Mouse (Mus musculus): Measurements from ENCODE around the gene Dedd.

The Dedd gene

DNA sequence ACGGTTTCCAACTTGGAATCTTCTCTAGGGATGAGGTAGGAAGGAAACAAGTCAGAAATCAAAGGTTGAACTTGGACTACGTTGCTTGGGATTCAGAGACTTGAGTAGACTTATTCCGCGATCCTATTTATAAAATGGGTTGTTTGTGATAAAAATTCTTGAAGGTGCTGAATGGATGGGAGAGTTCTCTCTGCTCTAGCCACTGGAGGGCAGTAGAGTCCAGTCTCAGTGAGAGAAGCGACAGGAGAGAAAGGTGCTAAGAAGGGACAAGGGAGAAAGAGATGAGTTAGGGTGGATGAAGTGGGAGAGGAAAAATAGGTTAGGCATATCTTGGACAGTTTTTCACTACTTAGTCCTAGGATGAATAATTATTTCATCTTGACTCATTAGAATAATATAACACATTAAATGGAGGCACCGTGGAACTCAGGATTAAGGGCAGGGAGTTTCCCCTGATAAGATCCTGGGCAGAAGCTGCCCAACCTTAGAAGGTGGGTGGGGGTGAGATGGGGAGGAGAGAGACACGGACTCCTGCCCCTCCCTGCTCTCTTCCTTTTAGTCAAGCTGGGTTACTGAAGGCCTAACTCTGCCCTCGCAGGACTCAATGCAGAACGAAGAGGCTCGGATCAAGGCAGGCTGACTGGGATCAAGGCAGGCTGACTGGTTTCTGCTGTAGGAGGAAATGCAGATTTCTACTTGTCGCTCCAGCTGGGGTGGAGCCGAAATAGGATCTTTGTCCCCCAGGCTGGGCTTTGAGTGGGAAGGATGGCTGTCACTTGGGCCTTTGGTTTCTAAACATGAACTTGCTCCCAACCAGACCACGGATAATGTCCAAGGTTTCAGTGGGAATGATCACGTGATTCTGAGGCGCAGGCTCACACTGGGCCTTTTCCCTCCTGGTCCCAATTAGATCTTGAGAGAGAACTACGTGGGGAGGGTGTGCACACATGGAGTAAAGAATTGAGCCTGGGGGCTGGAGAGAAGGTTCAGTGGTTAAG, 32.5 kb downstream of the Dedd start:
- DNase-seq, result peak; percentile 76 to 85

DNA sequence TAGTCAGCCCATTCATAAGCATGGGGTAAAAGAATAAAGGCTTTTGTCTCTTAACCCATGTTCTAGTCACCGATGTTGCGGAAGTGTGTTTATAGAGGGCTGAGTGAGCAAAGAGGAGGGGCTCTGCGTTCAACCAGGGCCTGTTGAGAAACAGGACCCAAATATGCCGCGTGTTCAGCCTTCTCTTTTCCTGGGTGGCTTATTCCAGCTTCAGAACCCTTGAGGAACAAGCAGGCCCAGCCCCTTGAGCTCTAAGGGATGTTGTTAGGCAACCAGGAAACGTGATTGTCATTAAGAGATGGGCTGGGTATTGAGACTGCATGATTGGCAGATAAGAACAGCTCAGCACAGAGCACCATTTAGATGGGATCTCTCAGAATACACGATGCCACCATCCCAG, 37.0 kb downstream of the Dedd start:
- DNase-seq, result no peak

DNA sequence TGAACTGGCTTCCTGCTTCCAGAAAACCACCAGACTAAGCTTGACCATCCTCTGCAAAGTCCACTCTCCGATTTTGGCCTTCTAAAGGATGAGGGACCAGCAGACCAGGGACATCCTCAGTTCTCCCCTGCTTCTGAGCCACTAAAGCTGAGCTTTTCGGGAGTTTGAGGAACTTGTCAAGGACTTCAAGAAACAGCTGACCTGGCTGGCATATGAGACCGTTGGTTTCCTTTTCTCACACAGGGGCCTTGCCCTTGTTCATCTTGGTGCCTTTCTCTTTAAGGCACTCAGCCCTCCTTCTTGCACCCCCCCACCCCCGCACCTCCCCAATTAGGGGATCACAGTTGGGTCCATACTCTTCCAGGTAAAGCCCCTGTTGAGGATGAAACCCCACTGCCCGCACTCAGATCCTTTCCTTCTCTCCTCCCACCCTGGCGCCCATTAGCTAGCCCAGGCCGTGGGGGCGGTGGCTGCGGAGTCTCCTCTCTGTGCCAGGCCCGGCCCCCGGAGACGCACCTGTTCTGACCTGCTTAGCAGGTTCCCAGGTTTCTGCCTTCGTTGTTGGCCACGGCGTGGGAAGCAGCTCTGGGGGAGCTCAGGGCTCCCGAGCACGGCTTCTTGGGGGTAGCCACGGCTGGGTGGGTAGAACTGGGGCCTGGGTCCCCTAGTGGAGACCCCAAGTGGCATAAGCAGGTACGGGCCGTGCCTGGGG, 41.1 kb downstream of the Dedd start, which contains the start of gene Nectin4:
Nectin4 (plus strand) TSS at position 255 of the 712 bp plus-strand sequence.
- peak; percentile 55 to 73 for DNase-seq

DNA sequence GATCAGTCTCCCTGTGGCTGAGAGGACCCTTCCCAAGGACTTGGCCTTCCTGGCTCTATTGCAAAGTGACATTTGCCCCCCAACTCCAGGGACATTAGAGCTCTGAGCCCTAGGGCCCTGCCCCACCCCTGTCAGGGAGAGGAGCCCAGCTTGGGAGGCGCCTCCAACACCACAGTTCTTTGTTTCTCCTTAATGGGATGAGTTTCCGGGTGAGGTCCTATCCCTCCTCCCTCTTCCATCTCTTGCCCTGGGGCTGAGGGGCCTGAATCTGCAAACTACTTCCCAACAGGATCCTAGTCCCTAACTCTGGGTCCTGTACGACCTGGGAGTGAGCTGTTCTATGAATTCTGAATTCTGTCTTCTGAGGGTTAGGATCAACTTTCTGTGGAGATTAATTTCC, 43.9 kb downstream of the Dedd start:
- DNase-seq, result no peak

DNA sequence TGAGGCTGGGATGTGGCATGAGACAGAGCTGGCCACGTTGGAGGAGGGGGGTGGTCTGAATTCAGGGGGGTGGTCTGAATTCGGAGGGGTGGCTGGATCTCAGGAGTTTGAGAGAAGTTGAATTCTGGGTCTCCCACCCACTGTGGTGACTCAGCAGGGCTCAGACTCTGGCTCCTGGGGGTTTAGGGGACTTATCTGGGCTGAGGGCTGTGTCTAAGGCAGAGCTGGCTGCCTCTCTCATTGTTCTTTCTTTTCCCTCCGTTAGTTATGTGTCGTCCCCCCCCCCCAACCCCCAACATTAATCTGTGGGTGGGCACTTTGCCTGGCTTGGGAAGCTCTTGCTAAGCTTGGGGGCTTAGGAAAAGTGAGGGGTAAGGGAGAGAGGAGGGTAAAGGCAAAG, 45.0 kb downstream of the Dedd start:
- no peak for DNase-seq

DNA sequence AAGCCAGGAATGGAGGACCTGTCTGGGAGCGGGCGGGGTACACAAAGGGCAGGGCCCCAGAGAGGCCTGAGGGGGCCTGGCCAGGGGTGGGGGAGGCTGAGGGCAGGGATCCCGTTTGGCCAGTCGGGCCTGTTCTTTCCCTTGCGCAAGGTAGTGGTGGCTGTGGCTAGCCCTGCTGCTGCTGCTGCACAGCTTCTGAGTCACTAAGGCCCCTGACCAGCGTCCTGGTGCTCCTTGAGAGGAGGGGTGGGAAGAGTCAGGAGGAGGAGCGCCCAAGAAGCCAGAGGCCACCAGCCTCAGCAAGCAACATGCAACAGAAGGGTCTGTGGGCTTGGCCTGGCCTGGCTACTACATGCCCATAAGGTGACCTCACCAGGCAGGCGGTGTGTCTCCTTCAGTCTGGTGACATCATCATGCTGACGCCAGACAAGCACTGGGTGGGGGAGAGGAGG, 46.7 kb downstream of the Dedd start:
- no peak for DNase-seq

DNA sequence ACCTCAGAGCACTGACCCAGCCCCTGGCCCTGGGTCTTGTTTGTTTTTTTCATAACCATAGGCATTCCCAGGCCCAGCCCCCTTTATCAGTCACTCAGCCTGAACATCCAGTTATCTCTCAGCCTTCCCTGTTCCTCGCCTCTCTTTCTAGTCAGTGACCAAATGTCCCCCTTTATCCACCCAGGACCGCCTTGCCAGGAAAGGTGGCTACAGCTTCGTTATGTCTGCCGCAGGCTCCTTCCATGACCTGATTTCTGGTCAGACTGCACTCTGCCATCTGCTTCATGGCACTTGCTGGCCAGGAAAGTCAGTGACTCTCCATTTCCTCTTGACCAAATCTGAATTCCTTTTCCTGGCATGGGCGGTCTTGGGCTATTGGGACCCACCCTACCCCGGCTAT, 49.4 kb downstream of the Dedd start:
- DNase-seq, result no peak

DNA sequence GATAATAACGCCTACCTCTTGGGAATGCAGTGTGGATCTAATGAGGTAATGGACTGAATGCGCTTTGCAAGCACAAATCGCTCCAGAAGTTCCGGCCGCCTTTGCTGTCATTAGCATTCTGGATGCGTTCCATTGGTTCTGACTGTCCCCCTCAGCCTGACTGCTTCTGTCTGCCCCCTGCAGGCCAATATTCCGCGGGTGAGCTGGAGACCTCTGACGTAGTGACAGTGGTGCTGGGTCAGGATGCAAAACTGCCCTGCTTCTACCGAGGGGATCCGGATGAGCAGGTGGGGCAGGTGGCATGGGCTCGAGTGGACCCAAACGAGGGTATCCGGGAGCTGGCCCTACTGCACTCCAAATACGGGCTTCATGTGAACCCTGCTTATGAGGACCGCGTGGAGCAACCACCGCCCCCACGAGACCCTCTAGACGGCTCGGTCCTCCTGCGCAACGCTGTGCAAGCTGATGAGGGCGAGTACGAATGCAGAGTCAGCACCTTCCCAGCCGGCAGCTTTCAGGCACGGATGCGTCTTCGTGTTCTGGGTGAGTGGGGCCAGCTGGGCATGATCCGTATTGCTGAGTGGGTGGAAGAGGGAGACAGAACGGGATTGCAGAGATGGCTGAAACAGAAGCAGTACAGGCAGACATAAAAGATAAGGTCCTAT, 51.1 kb downstream of the Dedd start:
- DNase-seq, result peak; percentile 87 to 90

DNA sequence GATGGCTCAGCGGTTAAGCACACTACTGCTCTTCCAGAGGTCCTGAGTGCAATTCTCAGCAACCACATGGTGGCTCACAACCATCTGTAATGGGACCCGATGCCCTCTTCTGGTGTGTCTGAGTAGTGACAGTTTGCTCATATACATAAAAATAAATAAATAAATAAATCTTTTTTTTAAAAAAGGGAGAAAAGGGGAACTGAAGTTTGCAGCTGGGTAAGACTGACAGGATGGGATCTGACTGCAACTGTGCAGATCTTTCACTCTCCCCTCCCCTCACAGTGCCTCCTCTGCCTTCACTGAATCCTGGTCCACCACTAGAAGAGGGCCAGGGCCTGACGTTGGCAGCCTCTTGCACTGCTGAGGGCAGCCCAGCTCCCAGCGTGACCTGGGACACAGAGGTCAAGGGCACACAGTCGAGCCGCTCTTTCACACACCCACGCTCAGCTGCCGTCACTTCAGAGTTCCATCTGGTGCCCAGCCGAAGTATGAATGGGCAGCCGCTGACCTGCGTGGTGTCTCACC, 53.2 kb downstream of the Dedd start:
- no peak for DNase-seq

DNA sequence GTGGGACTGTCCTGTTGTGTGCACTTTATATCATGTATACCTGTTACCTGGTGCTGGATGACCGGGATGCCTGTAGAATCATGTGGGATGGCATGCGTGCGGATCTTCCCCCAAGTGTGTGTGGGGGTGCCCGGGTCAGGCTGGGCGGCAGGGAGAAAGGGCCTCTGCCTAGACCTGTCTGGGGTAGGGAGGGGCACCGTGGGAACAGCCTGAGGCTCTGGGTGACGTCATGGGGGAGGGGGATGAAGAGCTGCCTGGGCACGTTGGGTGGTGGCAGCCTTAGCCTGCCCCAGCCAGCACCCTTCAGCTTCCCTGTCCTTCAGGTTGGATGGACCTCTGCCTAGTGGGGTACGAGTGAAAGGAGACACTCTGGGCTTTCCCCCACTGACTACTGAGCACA, 55.4 kb downstream of the Dedd start:
- peak in 1 of 2 experiments; percentile 25 for DNase-seq

DNA sequence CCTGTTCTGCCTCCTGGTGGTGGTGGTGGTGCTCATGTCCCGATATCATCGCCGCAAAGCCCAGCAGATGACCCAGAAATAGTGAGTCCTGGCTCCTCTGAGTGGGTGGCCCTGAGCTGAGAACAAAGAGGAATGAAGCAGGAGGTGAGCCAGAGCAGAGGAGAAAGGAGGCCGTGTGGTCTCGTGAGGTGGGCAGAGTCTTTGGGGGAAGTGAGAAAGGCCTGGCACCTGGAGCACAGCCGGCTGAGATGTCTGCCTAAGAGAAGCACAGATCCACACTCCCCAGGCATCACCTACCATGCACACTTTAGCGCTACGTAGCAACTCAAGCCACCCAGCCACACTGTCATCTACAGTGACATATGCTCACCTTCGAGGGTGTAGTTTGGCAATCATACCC, 56.2 kb downstream of the Dedd start:
- DNase-seq, result no peak

DNA sequence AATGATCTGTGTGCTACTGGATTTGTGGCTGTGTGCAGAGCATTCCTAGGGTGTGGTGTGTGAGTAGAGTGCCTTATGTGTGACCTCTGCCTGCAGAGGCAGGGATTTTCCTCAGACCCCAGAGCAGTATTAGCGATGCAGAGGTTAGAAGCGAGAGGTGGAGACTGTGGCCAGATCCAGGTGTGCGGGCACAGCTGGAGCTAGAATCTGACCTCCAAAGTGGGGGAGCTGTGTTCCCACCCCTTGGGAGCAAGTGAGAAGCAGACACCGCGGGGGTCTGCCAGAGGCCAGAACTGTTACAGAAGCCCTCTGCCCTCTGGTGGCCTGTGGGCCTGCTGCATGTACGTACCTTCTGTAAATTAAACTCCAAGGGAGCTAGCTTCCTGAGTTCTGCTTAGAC, 58.2 kb downstream of the Dedd start:
- peak; percentile 64 to 77 for DNase-seq

DNA sequence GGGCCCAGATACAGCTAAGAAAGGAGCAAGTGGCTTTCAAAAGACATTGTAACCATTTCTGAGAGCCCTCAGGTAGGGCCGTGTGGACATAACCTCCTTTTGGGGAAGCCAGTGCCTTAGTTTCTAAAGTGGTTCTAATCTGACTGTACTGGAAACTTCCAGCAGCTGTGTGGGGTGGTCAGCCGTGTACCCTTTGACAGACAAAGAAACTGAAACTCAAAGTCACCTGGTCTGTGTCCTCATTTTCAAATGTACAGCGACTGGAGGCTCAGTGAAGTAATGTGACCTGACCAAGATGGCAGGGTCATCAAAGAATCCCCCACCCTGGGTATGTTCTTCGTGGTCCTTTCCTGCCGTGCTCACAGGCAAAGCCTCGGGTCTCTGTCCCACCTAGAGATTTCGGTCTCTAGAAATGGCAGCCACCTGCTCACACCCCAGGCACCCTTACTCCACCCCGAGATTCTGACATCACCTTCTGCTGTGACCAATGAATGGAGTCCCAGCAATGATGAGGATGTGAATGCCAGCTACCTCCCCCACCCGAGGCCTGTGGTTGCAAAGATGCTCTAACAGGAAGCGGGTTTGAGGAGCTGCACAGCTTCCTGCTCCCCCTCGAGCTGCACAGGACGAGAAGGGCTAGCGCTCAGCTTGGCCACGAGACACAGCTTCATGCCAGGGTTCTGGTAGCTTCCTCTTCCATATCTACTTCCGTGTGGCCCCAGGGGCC, 59.6 kb downstream of the Dedd start, which contains the start of gene Arhgap30:
Arhgap30 (plus strand) TSS at position 579 of the 727 bp plus-strand sequence.
- peak in 1 of 2 experiments; percentile 23 for DNase-seq

DNA sequence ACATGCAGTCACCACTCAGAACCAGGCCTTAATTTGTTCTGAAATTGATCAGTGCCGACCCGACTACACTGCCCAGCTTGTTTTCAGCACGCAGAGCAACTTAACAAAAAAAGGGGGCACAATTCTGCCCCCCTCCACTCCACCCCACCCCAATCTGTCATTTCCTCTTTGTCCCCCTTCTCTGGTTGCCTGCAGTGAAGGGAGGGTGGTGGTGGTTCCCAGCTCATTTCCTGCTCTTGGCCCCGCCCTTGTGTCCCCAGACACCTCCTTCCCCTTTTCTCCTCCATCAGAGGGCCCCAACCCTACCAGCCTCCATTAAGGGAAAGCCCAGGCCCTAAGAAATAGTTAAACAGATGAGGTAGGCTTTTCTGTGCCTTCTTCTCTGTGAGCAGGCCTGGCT, 61.2 kb downstream of the Dedd start:
- no peak for DNase-seq
